Mouse (Mus musculus): ENCODE measurements around the gene Mybph. TPM values are rescaled to one million over a fixed set of nuclear protein-coding genes. Genes with fewer than 3 reads are reported as not detected.

Gene Mybph
- total RNA-seq (2014; rRNA removed; ENCODE audit: low replicate concordance) (not detected in 2 replicates), polyA plus RNA-seq (2015; fragmentation: Nextera tagmentation; extraction: Ambion mirVana) (0.12 TPM in 2 replicates)

- DNase-seq (ENCODE audit: low spot score) (no peak), ATAC-seq (ENCODE audit: insufficient read depth, low read depth) (no peak)
- peaks cover 27% of the 10 kb centered on the region for H3K4me1 ChIP-seq (ENCODE audit: control insufficient read depth, insufficient read depth)
- no peak within 1 kb of the TSS for H3K4me2 ChIP-seq (ENCODE audit: low read depth, low read length)
- H3K9ac ChIP-seq (replicated peaks; ENCODE audit: low read depth, low read length): peak within 1 kb of the TSS; percentile 1; the same call in 1 of the 2 replicates
- no peaks in the 10 kb centered on the region for H3K9me3 ChIP-seq (replicated peaks; ENCODE audit: control insufficient read depth, low read length)
- H3K27ac ChIP-seq (ENCODE audit: low read depth): no peak within 1 kb of the TSS
- no peak for TF ChIP-seq CTCF (IDR thresholded peaks at IDR 0.05; ENCODE audit: low read depth)
- no peak within 1 kb of the TSS for H3K4me3 ChIP-seq (ENCODE audit: low read depth, low read length)
- WGBS: 75% methylated on average over 1 of the region's 1 CpGs
- H3K36me3 ChIP-seq (replicated peaks; ENCODE audit: control insufficient read depth, insufficient read depth, low read length): no peaks in the 10 kb centered on the region
- peaks cover 10% of the 10 kb centered on the region; the same call in 1 of the 2 replicates for H3K27me3 ChIP-seq (ENCODE audit: control insufficient read depth, insufficient read depth, low read length)
Measured at GRCm38 (mm10) chr1:134193126-134193525, at the start of gene Mybph. Mybph (plus strand) TSS chr1:134193448.

GRCm38 (mm10) chr1:134146066-134146465 lies 47.2 kb upstream of the Mybph start:
- H3K27ac ChIP-seq (ENCODE audit: low read depth): no peak overlapping the region
- no peak overlapping the region for H3K4me2 ChIP-seq (ENCODE audit: low read depth, low read length)
- 69% methylated on average over 8 of the region's 8 CpGs for WGBS
- no peak for TF ChIP-seq EP300 (IDR thresholded peaks at IDR 0.05; ENCODE audit: low read depth)
- no peaks in the 10 kb centered on the region for H3K27me3 ChIP-seq (ENCODE audit: control insufficient read depth, insufficient read depth, low read length)
- ATAC-seq (ENCODE audit: insufficient read depth, low read depth): no peak
- H3K4me3 ChIP-seq (ENCODE audit: low read depth, low read length): no peak overlapping the region
- no peak overlapping the region for H3K9ac ChIP-seq (replicated peaks; ENCODE audit: low read depth, low read length)
- no peaks in the 10 kb centered on the region for H3K36me3 ChIP-seq (replicated peaks; ENCODE audit: control insufficient read depth, insufficient read depth, low read length)
- no peak for DNase-seq (ENCODE audit: low spot score)
- no peaks in the 10 kb centered on the region for H3K4me1 ChIP-seq (ENCODE audit: control insufficient read depth, insufficient read depth)
- no peaks in the 10 kb centered on the region for H3K9me3 ChIP-seq (replicated peaks; ENCODE audit: control insufficient read depth, low read length)

- Histone ChIP-seq H3K36me3 (replicated peaks; ENCODE audit: control insufficient read depth, insufficient read depth, low read length) (no peaks in the 10 kb centered on the region), H3K27ac (ENCODE audit: low read depth) (no peak overlapping the region), H3K27me3 (ENCODE audit: control insufficient read depth, insufficient read depth, low read length) (no peaks in the 10 kb centered on the region), H3K4me2 (ENCODE audit: low read depth, low read length) (no peak overlapping the region), H3K4me1 (ENCODE audit: control insufficient read depth, insufficient read depth) (no peaks in the 10 kb centered on the region), H3K9me3 (replicated peaks; ENCODE audit: control insufficient read depth, low read length) (no peaks in the 10 kb centered on the region; the same call in 1 of the 2 replicates), H3K9ac (replicated peaks; ENCODE audit: low read depth, low read length) (no peak overlapping the region), H3K4me3 (ENCODE audit: low read depth, low read length) (no peak overlapping the region)
- DNase-seq (ENCODE audit: low spot score) (no peak), ATAC-seq (ENCODE audit: insufficient read depth, low read depth) (no peak)
- TF ChIP-seq EP300 (IDR thresholded peaks at IDR 0.05; ENCODE audit: low read depth) (no peak), CTCF (IDR thresholded peaks at IDR 0.05; ENCODE audit: low read depth) (no peak)
- 39% methylated on average over 8 of the region's 8 CpGs for WGBS
Measured at GRCm38 (mm10) chr1:134150076-134150475, 43.2 kb upstream of the Mybph start.

GRCm38 (mm10) chr1:134150745-134151144 lies 42.5 kb upstream of the Mybph start:
- no peak overlapping the region for H3K9ac ChIP-seq (replicated peaks; ENCODE audit: low read depth, low read length)
- whole genome bisulfite sequencing: 87% methylated on average over 9 of the region's 9 CpGs
- DNase-seq (ENCODE audit: low spot score) (no peak), ATAC-seq (ENCODE audit: insufficient read depth, low read depth) (no peak)
- H3K9me3 ChIP-seq (replicated peaks; ENCODE audit: control insufficient read depth, low read length): no peaks in the 10 kb centered on the region; the same call in 1 of the 2 replicates
- H3K4me2 ChIP-seq (ENCODE audit: low read depth, low read length): no peak overlapping the region
- no peaks in the 10 kb centered on the region for H3K36me3 ChIP-seq (replicated peaks; ENCODE audit: control insufficient read depth, insufficient read depth, low read length)
- no peaks in the 10 kb centered on the region for H3K4me1 ChIP-seq (ENCODE audit: control insufficient read depth, insufficient read depth)
- TF ChIP-seq EP300 (IDR thresholded peaks at IDR 0.05; ENCODE audit: low read depth) (no peak), CTCF (IDR thresholded peaks at IDR 0.05; ENCODE audit: low read depth) (no peak)
- no peak overlapping the region for H3K27ac ChIP-seq (ENCODE audit: low read depth)
- no peak overlapping the region for H3K4me3 ChIP-seq (ENCODE audit: low read depth, low read length)
- H3K27me3 ChIP-seq (ENCODE audit: control insufficient read depth, insufficient read depth, low read length): no peaks in the 10 kb centered on the region

DNA sequence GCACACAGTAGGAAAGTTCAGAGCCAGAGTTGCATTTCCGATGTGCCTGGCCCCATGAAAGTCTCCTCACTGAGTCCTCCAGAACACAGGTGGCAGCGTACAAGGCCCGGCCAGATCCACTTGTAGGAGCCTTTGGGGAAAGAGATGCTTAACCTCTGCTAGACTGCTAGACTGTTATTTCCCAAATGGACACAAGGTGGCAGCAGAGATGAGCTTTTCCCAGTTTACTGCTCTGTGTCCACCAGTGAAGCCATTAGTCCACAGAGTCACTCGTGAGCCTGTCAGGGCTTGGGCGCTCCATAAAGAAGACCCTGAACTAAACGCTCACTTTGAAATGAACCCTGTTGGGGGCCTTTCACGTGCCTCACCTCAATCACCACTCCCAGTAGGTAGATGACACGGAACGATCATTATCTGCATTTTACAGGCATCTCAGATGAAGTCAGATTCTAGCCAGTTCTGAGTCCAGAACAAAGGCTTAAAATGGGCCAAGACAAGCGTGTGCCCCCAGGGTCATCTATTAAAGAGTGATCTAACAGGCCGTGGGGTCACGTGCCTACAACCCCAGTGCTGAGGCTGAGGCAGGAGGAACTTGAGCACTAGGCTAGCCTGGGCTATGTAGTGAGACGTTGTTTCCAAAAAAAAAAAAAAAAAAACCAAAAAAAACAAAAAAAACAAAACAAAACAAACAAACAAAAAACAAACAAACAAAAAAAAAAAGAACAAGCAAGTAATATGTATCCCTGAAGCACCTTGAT lies 41.4 kb upstream of the Mybph start:
- Histone ChIP-seq H3K9ac (replicated peaks; ENCODE audit: low read depth, low read length) (no peak overlapping the region), H3K4me3 (ENCODE audit: low read depth, low read length) (no peak overlapping the region), H3K9me3 (replicated peaks; ENCODE audit: control insufficient read depth, low read length) (no peaks in the 10 kb centered on the region; the same call in 1 of the 2 replicates), H3K36me3 (replicated peaks; ENCODE audit: control insufficient read depth, insufficient read depth, low read length) (no peaks in the 10 kb centered on the region), H3K27me3 (ENCODE audit: control insufficient read depth, insufficient read depth, low read length) (no peaks in the 10 kb centered on the region), H3K4me1 (ENCODE audit: control insufficient read depth, insufficient read depth) (no peaks in the 10 kb centered on the region), H3K4me2 (ENCODE audit: low read depth, low read length) (no peak overlapping the region), H3K27ac (ENCODE audit: low read depth) (no peak overlapping the region)
- peak; percentile 89 for DNase-seq (ENCODE audit: low spot score)
- peak; percentile 77 for ATAC-seq (ENCODE audit: insufficient read depth, low read depth)
- TF ChIP-seq EP300 (IDR thresholded peaks at IDR 0.05; ENCODE audit: low read depth) (no peak), CTCF (IDR thresholded peaks at IDR 0.05; ENCODE audit: low read depth) (peak; percentile 93)
- WGBS: 30% methylated on average over 13 of the region's 13 CpGs
